Mouse (Mus musculus): Measurements from ENCODE around the gene Ttc7.
A peak's percentile ranks its signal among the peaks of the same experiment; 100 is the strongest.

Gene Ttc7

GRCm38 (mm10) chr17:87282706-87283053, at the start of gene Ttc7:
Gene Ttc7 (plus strand): TSS chr17:87282886.
- DNase-seq (ENCODE audit: low spot score), result peak; percentile 97

- DNase-seq (ENCODE audit: low spot score), result no peak
Measured at GRCm38 (mm10) chr17:87235019-87235418, 47.7 kb upstream of the Ttc7 start.

GRCm38 (mm10) chr17:87236725-87237650, 45.7 kb upstream of the Ttc7 start:
- no peak for DNase-seq (ENCODE audit: low spot score)

- DNase-seq (ENCODE audit: low spot score), result no peak
Measured at GRCm38 (mm10) chr17:87237826-87238225, 44.9 kb upstream of the Ttc7 start.

GRCm38 (mm10) chr17:87246103-87246502, 36.6 kb upstream of the Ttc7 start:
- no peak for DNase-seq (ENCODE audit: low spot score)

- DNase-seq (ENCODE audit: low spot score), result no peak
Measured at GRCm38 (mm10) chr17:87254384-87254783, 28.3 kb upstream of the Ttc7 start.

GRCm38 (mm10) chr17:87255672-87256071, 27.0 kb upstream of the Ttc7 start:
- DNase-seq (ENCODE audit: low spot score), result no peak

- DNase-seq (ENCODE audit: low spot score), result no peak
Measured at GRCm38 (mm10) chr17:87263401-87263800, 19.3 kb upstream of the Ttc7 start.

- DNase-seq (ENCODE audit: low spot score), result no peak
Measured at GRCm38 (mm10) chr17:87264054-87264830, 18.4 kb upstream of the Ttc7 start.

GRCm38 (mm10) chr17:87264927-87265791, 17.5 kb upstream of the Ttc7 start:
- DNase-seq (ENCODE audit: low spot score), result no peak

GRCm38 (mm10) chr17:87265792-87266186, 16.9 kb upstream of the Ttc7 start, which contains the start of gene Mcfd2:
Gene Mcfd2 (minus strand): TSS chr17:87265935.
- peak; percentile 83 for DNase-seq (ENCODE audit: low spot score)

GRCm38 (mm10) chr17:87269454-87269853, 13.2 kb upstream of the Ttc7 start:
- no peak for DNase-seq (ENCODE audit: low spot score)

- DNase-seq (ENCODE audit: low spot score), result no peak
Measured at GRCm38 (mm10) chr17:87275363-87276341, 7.0 kb upstream of the Ttc7 start.

- DNase-seq (ENCODE audit: low spot score), result peak; percentile 86
Measured at GRCm38 (mm10) chr17:87282007-87282705, 530 bp upstream of the Ttc7 start.

- peak; percentile 58 for DNase-seq (ENCODE audit: low spot score)
Measured at GRCm38 (mm10) chr17:87283055-87283754, 519 bp downstream of the Ttc7 start.

GRCm38 (mm10) chr17:87283755-87284481, 1.2 kb downstream of the Ttc7 start:
- peak; percentile 61 for DNase-seq (ENCODE audit: low spot score)

GRCm38 (mm10) chr17:87284482-87285040, 1.9 kb downstream of the Ttc7 start:
- DNase-seq (ENCODE audit: low spot score), result no peak

GRCm38 (mm10) chr17:87285731-87286465, 3.2 kb downstream of the Ttc7 start:
- DNase-seq (ENCODE audit: low spot score), result no peak

Measured in spleen, adult 12 weeks (tissue).